Mouse (Mus musculus) kidney, postnatal 25 days (tissue): ENCODE results near the gene Lin7c.
"Not testable (repeated sequence)": the region's sequence is repeated elsewhere in the genome, so short reads cannot be mapped to it uniquely, and the experiment has no call there.

Experiments
- DNase-seq, 2 experiments: peaks; one replicate each; pipeline ENCODE4 v3.0.0; 2021; ENCODE audit warnings: mixed read lengths in 2 of 2

The Lin7c gene

GRCm38 (mm10) chr2:109890597-109890996, at the start of gene Lin7c:
Gene Lin7c (plus strand): TSS chr2:109890853.
- DNase-seq: peak; percentile 96 to 98

GRCm38 (mm10) chr2:109846401-109846800, 44.3 kb upstream of the Lin7c start:
- DNase-seq: no peak

- no peak for DNase-seq
These were observed 42.3 kb upstream of the Lin7c start for GRCm38 (mm10) chr2:109848305-109848704.

- no peak for DNase-seq
These were observed 41.9 kb upstream of the Lin7c start for GRCm38 (mm10) chr2:109848715-109849114.

GRCm38 (mm10) chr2:109855601-109856000, 35.1 kb upstream of the Lin7c start:
- no peak for DNase-seq

- DNase-seq: no peak
These were observed 31.0 kb upstream of the Lin7c start for GRCm38 (mm10) chr2:109859671-109860070.

GRCm38 (mm10) chr2:109860832-109861231, 29.8 kb upstream of the Lin7c start:
- DNase-seq: no peak

- DNase-seq: not testable (repeated sequence)
These were observed 11.2 kb upstream of the Lin7c start for GRCm38 (mm10) chr2:109879429-109879828.

GRCm38 (mm10) chr2:109881111-109881510, 9.5 kb upstream of the Lin7c start:
- no peak for DNase-seq

- no peak for DNase-seq
These were observed 9.0 kb upstream of the Lin7c start for GRCm38 (mm10) chr2:109881625-109882024.

- DNase-seq: no peak
These were observed 6.5 kb upstream of the Lin7c start for GRCm38 (mm10) chr2:109884106-109884505.

GRCm38 (mm10) chr2:109884507-109884906, 6.1 kb upstream of the Lin7c start:
- no peak for DNase-seq

- DNase-seq: no peak
These were observed 585 bp upstream of the Lin7c start for GRCm38 (mm10) chr2:109890068-109890467.

GRCm38 (mm10) chr2:109891031-109891430, 378 bp downstream of the Lin7c start:
- DNase-seq: peak; percentile 35 to 58

GRCm38 (mm10) chr2:109891471-109891870, 818 bp downstream of the Lin7c start:
- no peak for DNase-seq

GRCm38 (mm10) chr2:109896311-109896710, 5.7 kb downstream of the Lin7c start:
- DNase-seq: no peak

- DNase-seq: no peak
These were observed 12.2 kb downstream of the Lin7c start for GRCm38 (mm10) chr2:109902869-109903268.

GRCm38 (mm10) chr2:109904171-109904821, 13.6 kb downstream of the Lin7c start:
- DNase-seq: peak; percentile 88 to 93

GRCm38 (mm10) chr2:109909122-109909521, 18.5 kb downstream of the Lin7c start:
- no peak for DNase-seq

- no peak for DNase-seq
These were observed 21.6 kb downstream of the Lin7c start for GRCm38 (mm10) chr2:109912216-109912615.

GRCm38 (mm10) chr2:109912766-109913165, 22.1 kb downstream of the Lin7c start:
- no peak for DNase-seq

GRCm38 (mm10) chr2:109913241-109913640, 22.6 kb downstream of the Lin7c start:
- no peak for DNase-seq

GRCm38 (mm10) chr2:109914601-109915000, 23.9 kb downstream of the Lin7c start:
- peak; percentile 42 to 75 for DNase-seq

GRCm38 (mm10) chr2:109916782-109917495, 26.3 kb downstream of the Lin7c start:
- no peak for DNase-seq
